Comparison of ENCODE assay signal across 8 mouse cellular contexts in the genomic region with DNA sequence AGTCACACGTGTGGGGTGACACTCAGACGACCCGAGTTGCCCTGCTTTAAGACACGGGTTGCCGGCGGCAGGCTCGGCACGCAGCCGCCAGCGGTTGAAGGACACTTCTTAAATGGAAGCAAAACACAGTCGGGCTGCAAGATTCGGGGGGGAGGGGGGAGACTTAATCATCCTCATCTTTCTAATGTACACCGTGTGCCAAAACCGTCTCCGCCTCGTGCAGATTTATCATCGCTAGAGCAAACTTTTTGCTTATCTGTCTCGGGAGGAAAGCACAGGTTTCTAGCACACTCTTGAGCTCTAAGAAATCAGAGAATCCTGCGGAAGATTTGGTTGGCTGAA. TPM values are rescaled to one million over a fixed set of nuclear protein-coding genes. Genes with fewer than 3 reads are reported as not detected.
DNase-seq lines count a peak whose midpoint lies in the region; ATAC-seq lines count a peak whose summit lies in the region.

No protein-coding gene starts in this region.

- H3K4me2 ChIP-seq in lung, embryonic 15.5 days, result peak overlapping the region; percentile 91
- H3K4me2 ChIP-seq in forebrain, embryonic 11.5 days (ENCODE audit: low read depth, low read length, severe bottlenecking), result peak overlapping the region; percentile 97
- H3K4me2 ChIP-seq in limb, embryonic 13.5 days (replicated peaks), result peak overlapping the region; percentile 85
- H3K4me2 ChIP-seq in neural tube, embryonic 15.5 days, result peak overlapping the region; percentile 95

- 1% methylated on average over 19 of the region's 19 CpGs for WGBS in lung, embryonic 15.5 days
- 1% methylated on average over 19 of the region's 19 CpGs for WGBS in forebrain, embryonic 11.5 days
- under 1% methylated on average over 19 of the region's 19 CpGs for WGBS in limb, embryonic 13.5 days
- 2% methylated on average over 19 of the region's 19 CpGs for WGBS in neural tube, embryonic 15.5 days

- H3K27me3 ChIP-seq in lung, embryonic 15.5 days, result peaks cover 61% of the 10 kb centered on the region
- H3K27me3 ChIP-seq in forebrain, embryonic 11.5 days (ENCODE audit: control insufficient read depth, insufficient read depth, low read length), result peaks cover 47% of the 10 kb centered on the region
- H3K27me3 ChIP-seq in limb, embryonic 13.5 days, result 0 out of 2 replicates have a peak, but pooled peaks cover 5% of the 10 kb centered on the region
- peaks cover 39% of the 10 kb centered on the region for H3K27me3 ChIP-seq in neural tube, embryonic 15.5 days (replicated peaks)

- peak overlapping the region; percentile 71 for H3K4me3 ChIP-seq in lung, embryonic 15.5 days
- peak overlapping the region; percentile 69 for H3K4me3 ChIP-seq in forebrain, embryonic 11.5 days (ENCODE audit: low read depth, low read length)
- H3K4me3 ChIP-seq in limb, embryonic 13.5 days, result peak overlapping the region; percentile 83
- H3K4me3 ChIP-seq in neural tube, embryonic 15.5 days (replicated peaks), result peak overlapping the region; percentile 55

- no peaks in the 10 kb centered on the region for H3K9me3 ChIP-seq in lung, embryonic 15.5 days
- no peaks in the 10 kb centered on the region for H3K9me3 ChIP-seq in forebrain, embryonic 11.5 days (ENCODE audit: control insufficient read depth, low read length)
- H3K9me3 ChIP-seq in limb, embryonic 13.5 days, result no peaks in the 10 kb centered on the region
- no peaks in the 10 kb centered on the region for H3K9me3 ChIP-seq in neural tube, embryonic 15.5 days (replicated peaks)

- H3K36me3 ChIP-seq in lung, embryonic 15.5 days, result no peaks in the 10 kb centered on the region
- H3K36me3 ChIP-seq in forebrain, embryonic 11.5 days (ENCODE audit: control insufficient read depth, insufficient read depth, low read length), result no peaks in the 10 kb centered on the region
- no peaks in the 10 kb centered on the region for H3K36me3 ChIP-seq in limb, embryonic 13.5 days
- no peaks in the 10 kb centered on the region for H3K36me3 ChIP-seq in neural tube, embryonic 15.5 days

- peaks cover 19% of the 10 kb centered on the region; the same call in 1 of the 2 replicates for H3K4me1 ChIP-seq in lung, embryonic 15.5 days
- H3K4me1 ChIP-seq in forebrain, embryonic 11.5 days (replicated peaks; ENCODE audit: control insufficient read depth, insufficient read depth, low read length), result peaks cover 10% of the 10 kb centered on the region; the same call in 1 of the 2 replicates
- H3K4me1 ChIP-seq in limb, embryonic 13.5 days, result peaks cover 34% of the 10 kb centered on the region
- H3K4me1 ChIP-seq in neural tube, embryonic 15.5 days, result peaks cover 24% of the 10 kb centered on the region

- DNase-seq in lung, postnatal 14 days, result no peak
- no peak for DNase-seq in forebrain, embryonic 11.5 days (ENCODE audit: low spot score)
- no peak for DNase-seq in urinary bladder, postnatal 4 days (ENCODE audit: low spot score in 2 of 2)
- no peak for DNase-seq in kidney, postnatal 36 days
- DNase-seq in spleen, postnatal 14 days (ENCODE audit: low spot score in 2 of 2), result no peak

- ATAC-seq in lung, embryonic 15.5 days (ENCODE audit: borderline replicate concordance, extremely low read depth, low FRiP score, low TSS enrichment), result no peak
- ATAC-seq in forebrain, embryonic 11.5 days (replicated peaks; ENCODE audit: low FRiP score), result no peak
- no peak for ATAC-seq in limb, embryonic 13.5 days (ENCODE audit: low FRiP score, low read depth)
- no peak for ATAC-seq in neural tube, embryonic 15.5 days (ENCODE audit: low FRiP score)

- H3K9ac ChIP-seq in lung, embryonic 15.5 days, result peak overlapping the region; percentile 49
- peak overlapping the region; percentile 57 for H3K9ac ChIP-seq in forebrain, embryonic 11.5 days (ENCODE audit: low read length)
- peak overlapping the region; percentile 96 for H3K9ac ChIP-seq in limb, embryonic 13.5 days
- peak overlapping the region; percentile 58 for H3K9ac ChIP-seq in neural tube, embryonic 15.5 days (replicated peaks)

- peak overlapping the region; percentile 63 for H3K27ac ChIP-seq in lung, embryonic 15.5 days
- H3K27ac ChIP-seq in forebrain, embryonic 11.5 days (ENCODE audit: low read depth, low read length), result no peak overlapping the region
- H3K27ac ChIP-seq in limb, embryonic 13.5 days, result peak overlapping the region; percentile 95
- H3K27ac ChIP-seq in neural tube, embryonic 15.5 days (replicated peaks), result peak overlapping the region; percentile 68

RNA-seq across cellular contexts. Expression of a gene that starts 0.9 kb away (rescaled TPM):
- polyA plus RNA-seq in lung, embryonic 15.5 days (2015; fragmentation: Nextera tagmentation; extraction: Ambion mirVana), result 5.8 and 6.0 TPM in 2 replicates
- 7.5 and 8.6 TPM in 2 replicates for polyA plus RNA-seq in forebrain, embryonic 11.5 days (2014; fragmentation: Nextera tagmentation; extraction: Ambion mirVana)
- polyA plus RNA-seq in limb, embryonic 13.5 days (2015; fragmentation: Nextera tagmentation; extraction: Ambion mirVana), result 29.5 and 38.7 TPM in 2 replicates
- polyA plus RNA-seq in neural tube, embryonic 15.5 days (2015; fragmentation: Nextera tagmentation; extraction: Ambion mirVana), result 14.2 and 16.2 TPM in 2 replicates
